Mouse (Mus musculus): ENCODE results near the gene Eif3i. TPM values are rescaled to one million over a fixed set of nuclear protein-coding genes. Genes with fewer than 3 reads are reported as not detected.

The Eif3i gene
- 207 TPM for polyA plus RNA-seq (2017; shearing (Covaris generic))

GRCm38 (mm10) chr4:129600233-129601158 is at the start of gene Eif3i, which contains the start of gene Tmem234:
Gene Eif3i (minus strand): TSS chr4:129600648.
Gene Tmem234 (plus strand): TSS chr4:129600668.

GRCm38 (mm10) chr4:129640638-129641467 is 40.4 kb upstream of the Eif3i start, which contains the start of gene Txlna:
Gene Txlna (minus strand): TSS chr4:129641065.

GRCm38 (mm10) chr4:129623681-129624091 is 23.2 kb upstream of the Eif3i start, which contains the start of gene Ccdc28b:
Gene Ccdc28b (minus strand): TSS chr4:129623947.

GRCm38 (mm10) chr4:129618786-129619691 is 18.6 kb upstream of the Eif3i start, which contains the start of gene Iqcc:
Gene Iqcc (minus strand): TSS chr4:129619099.

GRCm38 (mm10) chr4:129614093-129614492 is 13.6 kb upstream of the Eif3i start, which contains the start of gene Dcdc2b:
Gene Dcdc2b (minus strand): TSS chr4:129614257.

GRCm38 (mm10) chr4:129578466-129578865 is 22.0 kb downstream of the Eif3i start, which contains the start of gene Fam167b:
Gene Fam167b (minus strand): TSS chr4:129578549.

GRCm38 (mm10) chr4:129573430-129573829 is 27.0 kb downstream of the Eif3i start, which contains the start of gene Lck:
Gene Lck (minus strand): TSS chr4:129573641.

GRCm38 (mm10) chr4:129542592-129543141 is 57.8 kb downstream of the Eif3i start, which contains the start of gene Hdac1:
Gene Hdac1 (minus strand): TSS chr4:129542713.

Other genes with a start within 250 kb of the Eif3i start
- 8.7 TPM for gene Zbtb8a, start 222.5 kb downstream of the Eif3i start, polyA plus RNA-seq (2017; shearing (Covaris generic))
- 0.09 TPM for gene Zbtb8b, start 159.8 kb downstream of the Eif3i start, polyA plus RNA-seq (2017; shearing (Covaris generic))
- 41.7 TPM for gene Bsdc1, start 139.1 kb downstream of the Eif3i start, polyA plus RNA-seq (2017; shearing (Covaris generic))
- not detected for gene Tssk3, start 109.6 kb downstream of the Eif3i start, polyA plus RNA-seq (2017; shearing (Covaris generic))
- not detected for gene Fam229a, start 109.5 kb downstream of the Eif3i start, polyA plus RNA-seq (2017; shearing (Covaris generic))
- gene Marcksl1, start 87.1 kb downstream of the Eif3i start, polyA plus RNA-seq (2017; shearing (Covaris generic)) = 11.7 TPM
- 359 TPM for gene Hdac1, start 57.9 kb downstream of the Eif3i start, polyA plus RNA-seq (2017; shearing (Covaris generic))
- gene Lck, start 27.0 kb downstream of the Eif3i start, polyA plus RNA-seq (2017; shearing (Covaris generic)) = 1,657 TPM
- not detected for gene Fam167b, start 22.1 kb downstream of the Eif3i start, polyA plus RNA-seq (2017; shearing (Covaris generic))
- 247 TPM for gene Tmem234, start within 50 bp of the Eif3i start, polyA plus RNA-seq (2017; shearing (Covaris generic))
- gene Dcdc2b, start 13.6 kb upstream of the Eif3i start, polyA plus RNA-seq (2017; shearing (Covaris generic)) = 6.0 TPM
- gene Iqcc, start 18.5 kb upstream of the Eif3i start, polyA plus RNA-seq (2017; shearing (Covaris generic)) = 45.5 TPM
- gene Ccdc28b, start 23.3 kb upstream of the Eif3i start, polyA plus RNA-seq (2017; shearing (Covaris generic)) = 41.1 TPM
- 94.7 TPM for gene Txlna, start 40.4 kb upstream of the Eif3i start, polyA plus RNA-seq (2017; shearing (Covaris generic))
- gene Kpna6, start 72.1 kb upstream of the Eif3i start, polyA plus RNA-seq (2017; shearing (Covaris generic)) = 25.9 TPM
- 20.8 TPM for gene Tmem39b, start 96.2 kb upstream of the Eif3i start, polyA plus RNA-seq (2017; shearing (Covaris generic))
- 35.5 TPM for gene Khdrbs1, start 141.7 kb upstream of the Eif3i start, polyA plus RNA-seq (2017; shearing (Covaris generic))
- 256 TPM for gene Ptp4a2, start 210.6 kb upstream of the Eif3i start, polyA plus RNA-seq (2017; shearing (Covaris generic))

All from activated CD4-positive, CD25-positive, alpha-beta regulatory T cell, adult 9 weeks (primary cell).